Mouse (Mus musculus) bone marrow, adult 2 months (tissue): ENCODE results near the gene Plet1.

Experiments used
- CTCF ChIP-seq: fragments of 200-500 bp; IDR thresholded peaks from 2 replicates; pipeline ENCODE4 v1.5.1; 2011; ENCODE audit warnings: low read length, control low read depth; ENCODE audit not compliant: control insufficient read depth, insufficient read depth
- POLR2A ChIP-seq: fragments of 200-500 bp; IDR thresholded peaks from 2 replicates; pipeline ENCODE4 v1.6.1; 2011; ENCODE audit warnings: low read depth, mild to moderate bottlenecking, control low read depth, low read length, borderline replicate concordance; ENCODE audit not compliant: control insufficient read depth

DNA sequence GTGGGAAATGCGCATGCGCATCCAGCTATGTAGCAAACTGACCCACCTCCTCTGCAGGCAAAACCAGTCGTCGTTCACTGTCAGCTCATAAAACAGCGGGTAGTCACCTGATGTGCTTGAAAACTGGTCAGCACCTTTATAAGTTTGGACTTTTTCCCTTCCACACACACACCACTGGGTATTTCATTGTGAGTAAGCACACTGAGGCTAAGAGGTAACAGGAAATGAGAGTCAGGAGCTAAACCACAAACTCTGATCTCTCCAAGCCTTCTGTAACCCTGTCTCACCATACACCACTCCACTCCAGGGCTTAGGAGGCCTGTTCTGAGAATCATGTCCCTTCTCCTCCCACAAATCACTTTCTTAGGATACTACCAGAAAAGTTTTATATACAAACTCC, 31.3 kb downstream of the Plet1 start:
- TF ChIP-seq POLR2A (no peak), CTCF (no peak)
